Mouse (Mus musculus) retina, embryonic 14.5 days (tissue): ENCODE measurements at regions not wholly inside any gene's neighbourhood (a gene's known extent, or its start where the extent isn't known, plus 50 kb on each side); places are given as distances from the start of the nearest gene placed in this dataset.
"Not testable (repeated sequence)": the region's sequence is repeated elsewhere in the genome, so short reads cannot be mapped to it uniquely, and the experiment has no call there.

Experiments
- DNase-seq: peaks from one replicate; pipeline ENCODE4 v3.0.0-alpha.2; 2015; ENCODE audit warnings: low spot score

- peak; percentile 27 for DNase-seq
Observed at GRCm38 (mm10) chr4:17092132-17092531, 2513.1 kb upstream of the Gm12353 start.

- not testable (repeated sequence) for DNase-seq
Observed at GRCm38 (mm10) chr4:17107916-17108315, 2497.3 kb upstream of the Gm12353 start.
